ENCODE assay signal across 8 mouse cellular contexts in the genomic region with DNA sequence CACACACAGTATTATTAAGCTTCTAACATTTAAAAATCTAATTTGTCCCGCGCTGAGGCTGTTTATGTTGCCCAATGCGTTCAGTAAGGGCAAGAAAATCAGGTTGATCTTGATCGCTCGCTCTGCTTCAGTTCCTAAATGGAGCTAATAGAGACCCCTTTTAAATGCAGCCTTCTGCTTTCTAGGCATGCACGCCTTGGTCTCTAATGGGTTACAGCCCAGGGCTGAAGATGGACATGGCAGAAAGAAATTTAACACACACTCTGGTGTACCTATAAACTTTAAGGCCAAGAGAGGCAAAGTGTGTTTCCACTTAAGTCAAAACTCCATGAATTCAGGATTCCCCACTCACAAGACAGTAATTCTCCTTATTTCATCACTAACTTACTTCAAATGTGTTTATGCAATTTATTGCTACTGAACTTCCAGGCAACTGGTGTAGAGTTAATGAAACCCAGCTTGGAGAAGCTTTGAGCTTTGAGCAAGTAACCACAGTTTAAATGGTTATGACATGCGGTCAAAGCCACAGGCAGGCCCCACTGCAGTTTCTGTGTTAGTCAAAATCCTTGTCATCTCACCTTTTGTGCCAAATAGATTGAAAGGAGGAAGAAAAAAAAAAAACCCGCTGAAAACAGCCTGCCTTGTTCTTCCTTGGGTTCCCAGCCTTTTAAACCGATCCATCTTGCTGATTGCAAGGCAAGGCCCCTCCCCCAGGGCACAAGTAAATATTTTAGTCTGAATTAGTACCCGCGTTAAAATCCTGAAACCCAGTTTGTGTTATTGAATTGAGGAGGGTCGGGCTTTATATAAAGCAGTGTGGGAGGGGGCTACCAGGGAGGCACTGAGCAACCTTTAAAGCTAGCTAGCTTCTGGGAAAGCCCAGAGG. TPM values are rescaled to one million over a fixed set of nuclear protein-coding genes. Genes with fewer than 3 reads are reported as not detected.
A peak's percentile ranks its signal among the peaks of the same experiment; 100 is the strongest.
DNase-seq lines count a peak whose midpoint lies in the region; ATAC-seq and TF ChIP-seq lines count a peak whose summit lies in the region.
"Had no signal": no experiment of that assay in that cellular context is flagged by ENCODE, and none has a peak within 500 bp of the region (broad histone marks: within the 10 kb centered on the region; RNA-seq: fewer than 3 reads in every experiment).

No protein-coding gene starts in this region.

- no peak overlapping the region for H3K9ac ChIP-seq in lung, postnatal 0 days (replicated peaks; ENCODE audit: low read depth)
- peak overlapping the region; percentile 90 for H3K9ac ChIP-seq in forebrain, embryonic 11.5 days (ENCODE audit: low read length)
- no peak overlapping the region for H3K9ac ChIP-seq in limb, embryonic 11.5 days (ENCODE audit: low read length)
- no peak overlapping the region for H3K9ac ChIP-seq in stomach, embryonic 16.5 days (ENCODE audit: low read length)

- no peak for ATAC-seq in lung, postnatal 0 days
- no peak for ATAC-seq in forebrain, embryonic 11.5 days (replicated peaks; ENCODE audit: low FRiP score)
- no peak for ATAC-seq in limb, embryonic 11.5 days (ENCODE audit: insufficient number of reproducible peaks, low FRiP score, low TSS enrichment, low read depth)
- ATAC-seq in stomach, embryonic 16.5 days (ENCODE audit: insufficient read depth, low FRiP score) = no peak

- no peak overlapping the region for H3K4me3 ChIP-seq in lung, postnatal 0 days (ENCODE audit: low read depth, low read length)
- H3K4me3 ChIP-seq in forebrain, embryonic 11.5 days (ENCODE audit: low read depth, low read length) = peak overlapping the region; percentile 60; the same call in 1 of the 2 replicates
- no peak overlapping the region for H3K4me3 ChIP-seq in limb, embryonic 11.5 days (ENCODE audit: low read depth, low read length)
- 0 out of 2 replicates have a peak overlapping the region, but pooled peaks have one; percentile 73 for H3K4me3 ChIP-seq in stomach, embryonic 16.5 days (replicated peaks; ENCODE audit: low read length)

- H3K27ac ChIP-seq in lung, postnatal 0 days (ENCODE audit: low read length) = no peak overlapping the region
- H3K27ac ChIP-seq in forebrain, embryonic 11.5 days (ENCODE audit: low read depth, low read length) = peak overlapping the region; percentile 97
- H3K27ac ChIP-seq in limb, embryonic 11.5 days (replicated peaks; ENCODE audit: low read depth, low read length) = peak overlapping the region; percentile 59; the same call in 1 of the 2 replicates
- H3K27ac ChIP-seq in stomach, embryonic 16.5 days (ENCODE audit: low read length) = no peak overlapping the region

- H3K36me3 ChIP-seq in lung, postnatal 0 days (ENCODE audit: insufficient read depth, low read length) = no peaks in the 10 kb centered on the region
- no peaks in the 10 kb centered on the region for H3K36me3 ChIP-seq in forebrain, embryonic 11.5 days (ENCODE audit: control insufficient read depth, insufficient read depth, low read length)
- H3K36me3 ChIP-seq in limb, embryonic 11.5 days (ENCODE audit: control insufficient read depth, insufficient read depth, low read length) = no peaks in the 10 kb centered on the region
- H3K36me3 ChIP-seq in stomach, embryonic 16.5 days (ENCODE audit: control insufficient read depth, insufficient read depth, low read length) = no peaks in the 10 kb centered on the region

- H3K27me3 ChIP-seq in lung, postnatal 0 days (replicated peaks; ENCODE audit: insufficient read depth, low read length) = 0 out of 2 replicates have a peak, but pooled peaks cover 3% of the 10 kb centered on the region
- H3K27me3 ChIP-seq in forebrain, embryonic 11.5 days (ENCODE audit: control insufficient read depth, insufficient read depth, low read length) = no peaks in the 10 kb centered on the region
- H3K27me3 ChIP-seq in limb, embryonic 11.5 days (ENCODE audit: control insufficient read depth, insufficient read depth, low read length) = peaks cover 9% of the 10 kb centered on the region
- peaks cover 2% of the 10 kb centered on the region; the same call in 1 of the 2 replicates for H3K27me3 ChIP-seq in stomach, embryonic 16.5 days (ENCODE audit: control insufficient read depth, insufficient read depth, low read length)

- no peak for TF ChIP-seq EP300 in lung, postnatal 0 days (IDR thresholded peaks at IDR 0.05)

- H3K4me1 ChIP-seq in lung, postnatal 0 days (ENCODE audit: insufficient read depth, low read depth, low read length) = no peaks in the 10 kb centered on the region
- H3K4me1 ChIP-seq in forebrain, embryonic 11.5 days (replicated peaks; ENCODE audit: control insufficient read depth, insufficient read depth, low read length) = peaks cover 40% of the 10 kb centered on the region
- H3K4me1 ChIP-seq in limb, embryonic 11.5 days (ENCODE audit: control insufficient read depth, insufficient read depth, low read length) = peaks cover 61% of the 10 kb centered on the region
- H3K4me1 ChIP-seq in stomach, embryonic 16.5 days (ENCODE audit: control insufficient read depth, insufficient read depth, low read length) = peaks cover 18% of the 10 kb centered on the region

- 60% methylated on average over 12 of the region's 12 CpGs for WGBS in lung, postnatal 0 days
- WGBS in forebrain, embryonic 11.5 days = 13% methylated on average over 12 of the region's 12 CpGs
- 5% methylated on average over 12 of the region's 12 CpGs for WGBS in limb, embryonic 11.5 days
- 50% methylated on average over 12 of the region's 12 CpGs for WGBS in stomach, embryonic 16.5 days

- TF ChIP-seq CTCF in lung, postnatal 0 days (IDR thresholded peaks at IDR 0.05) = no peak

- no peak overlapping the region for H3K4me2 ChIP-seq in lung, postnatal 0 days (replicated peaks; ENCODE audit: low read depth, low read length)
- H3K4me2 ChIP-seq in forebrain, embryonic 11.5 days (ENCODE audit: low read depth, low read length, severe bottlenecking) = peak overlapping the region; percentile 93
- peak overlapping the region; percentile 94 for H3K4me2 ChIP-seq in limb, embryonic 11.5 days (ENCODE audit: low read depth, severe bottlenecking)
- H3K4me2 ChIP-seq in stomach, embryonic 16.5 days (ENCODE audit: low read depth, low read length) = peak overlapping the region; percentile 83

- no peaks in the 10 kb centered on the region for H3K9me3 ChIP-seq in lung, postnatal 0 days (ENCODE audit: low read length)
- H3K9me3 ChIP-seq in forebrain, embryonic 11.5 days (ENCODE audit: control insufficient read depth, low read length) = no peaks in the 10 kb centered on the region
- no peaks in the 10 kb centered on the region for H3K9me3 ChIP-seq in limb, embryonic 11.5 days (ENCODE audit: control insufficient read depth, low read length)
- no peaks in the 10 kb centered on the region for H3K9me3 ChIP-seq in stomach, embryonic 16.5 days (replicated peaks; ENCODE audit: control insufficient read depth, low read length)

- peak; percentile 24 for DNase-seq in lung, postnatal 0 days (ENCODE audit: low spot score)
- no peak for DNase-seq in lung, postnatal 4 days
- peak; percentile 52 for DNase-seq in forebrain, embryonic 11.5 days (ENCODE audit: low spot score)
- peak; percentile 67 for DNase-seq in limb, embryonic 11.5 days (ENCODE audit: low spot score)
- DNase-seq in thymus, adult 18-20 months = no peak
- no peak for DNase-seq in yolk sac, embryonic 10.5 days (ENCODE audit: low spot score)
- DNase-seq: gastrocnemius, postnatal 25 days had no signal

RNA-seq across cellular contexts. Expression of a gene that starts 3.9 kb away (rescaled TPM):
- 11.1 and 11.7 TPM in 2 replicates for polyA plus RNA-seq in lung, postnatal 0 days (2015; fragmentation: Nextera tagmentation; extraction: Ambion mirVana)
- 21.0 and 23.7 TPM in 2 replicates for polyA plus RNA-seq in forebrain, embryonic 11.5 days (2014; fragmentation: Nextera tagmentation; extraction: Ambion mirVana)
- polyA plus RNA-seq in limb, embryonic 11.5 days (2014; fragmentation: Nextera tagmentation; extraction: Ambion mirVana) = 11.3 and 12.4 TPM in 2 replicates
- 10.2 and 10.5 TPM in 2 replicates for polyA plus RNA-seq in stomach, embryonic 16.5 days (2015; fragmentation: Nextera tagmentation; extraction: Ambion mirVana)

Comparison
In these comparisons a context has a peak if more than half of its experiments do, and no peak if none do; other contexts are left out.
1. DNase-seq: peak in lung, postnatal 0 days (single experiment), forebrain, embryonic 11.5 days (single experiment) and limb, embryonic 11.5 days (single experiment); none in lung, postnatal 4 days (0 of 2), thymus, adult 18-20 months (0 of 2) and yolk sac, embryonic 10.5 days (single experiment).
2. H3K27ac ChIP-seq: peak in forebrain, embryonic 11.5 days (single experiment) and limb, embryonic 11.5 days (single experiment); none in lung, postnatal 0 days (single experiment) and stomach, embryonic 16.5 days (single experiment).
3. H3K4me3 ChIP-seq: peak in forebrain, embryonic 11.5 days (single experiment) and stomach, embryonic 16.5 days (single experiment); none in lung, postnatal 0 days (single experiment) and limb, embryonic 11.5 days (single experiment).